Mouse (Mus musculus) c-Kit-positive CD71-positive TER-119-positive erythroid progenitor cells, embryonic 14.5 days (primary cell): ENCODE data around the gene Slc28a1.
"Not testable (repeated sequence)": the region's sequence is repeated elsewhere in the genome, so short reads cannot be mapped to it uniquely, and the experiment has no call there.

Experiments
- DNase-seq: peaks from one replicate; pipeline ENCODE4 v3.0.0-alpha.2; 2013; ENCODE audit warnings: low spot score

The Slc28a1 gene

DNA sequence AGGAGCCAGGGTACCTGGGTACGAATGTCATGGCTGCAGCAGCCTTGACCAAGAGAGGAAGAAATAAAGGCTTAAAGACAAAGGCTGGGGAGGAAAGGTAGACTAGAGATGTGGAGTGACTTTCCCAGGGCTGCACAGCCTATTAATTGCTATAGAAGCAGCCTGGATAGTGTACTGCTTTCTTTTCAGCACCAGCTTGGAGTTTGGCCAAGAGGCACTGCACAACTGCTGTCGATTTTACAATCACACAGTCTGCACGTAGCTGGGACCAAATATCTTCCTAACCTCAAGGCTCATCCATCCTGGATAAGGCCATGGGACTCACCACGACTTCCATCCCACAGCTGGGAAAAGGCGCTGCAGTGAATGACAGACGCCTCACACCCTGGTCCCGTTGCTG lies 54.8 kb downstream of the Slc28a1 start:
- no peak for DNase-seq

DNA sequence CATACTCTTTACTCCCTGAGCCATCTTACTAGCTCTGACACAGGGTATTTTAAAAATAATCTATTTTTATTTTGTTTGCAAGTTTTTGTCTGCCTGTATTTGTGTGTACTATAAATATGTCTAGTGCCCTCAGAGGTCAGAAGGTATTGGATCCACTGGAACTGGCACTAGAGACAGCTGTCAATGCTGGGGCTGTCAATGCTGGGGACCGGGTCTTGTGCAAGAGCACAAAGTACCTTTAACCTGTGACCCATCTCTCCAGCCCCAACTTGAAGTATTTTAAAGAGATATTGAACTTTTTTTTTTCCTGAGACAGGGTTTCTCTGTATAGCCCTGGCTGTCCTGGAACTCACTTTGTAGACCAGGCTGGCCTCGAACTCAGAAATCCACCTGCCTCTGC lies 59.3 kb downstream of the Slc28a1 start:
- no peak for DNase-seq

- DNase-seq = no peak
These were observed 60.1 kb downstream of the Slc28a1 start for GRCm38 (mm10) chr7:81174654-81175053.

GRCm38 (mm10) chr7:81176187-81176769 lies 61.7 kb downstream of the Slc28a1 start:
- DNase-seq = no peak

GRCm38 (mm10) chr7:81179494-81179893 lies 64.9 kb downstream of the Slc28a1 start:
- DNase-seq = no peak

- DNase-seq = no peak
These were observed 68.0 kb downstream of the Slc28a1 start for GRCm38 (mm10) chr7:81182492-81183175.

GRCm38 (mm10) chr7:81183181-81183580 lies 68.6 kb downstream of the Slc28a1 start:
- no peak for DNase-seq

DNA sequence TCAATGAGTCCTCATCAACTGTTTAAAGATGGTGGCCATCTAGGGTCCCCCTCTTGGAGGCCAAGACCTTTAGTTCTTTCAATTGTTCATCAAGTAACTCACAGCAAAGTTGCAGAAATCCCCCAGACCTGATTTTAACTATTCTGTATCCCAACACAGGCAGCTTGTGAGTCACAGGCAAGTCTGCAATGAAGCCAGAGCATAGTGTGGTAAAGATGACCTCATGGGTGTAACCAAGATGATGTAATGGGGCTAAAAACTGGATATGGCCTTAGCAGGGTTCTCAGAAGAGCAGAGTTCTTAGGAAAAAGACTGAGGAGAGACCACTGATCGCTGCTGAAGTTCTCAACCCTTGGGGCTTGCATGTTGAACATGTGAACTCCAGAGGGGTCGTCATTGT lies 69.5 kb downstream of the Slc28a1 start:
- no peak for DNase-seq

- no peak for DNase-seq
These were observed 70.1 kb downstream of the Slc28a1 start for GRCm38 (mm10) chr7:81184651-81185050.

DNA sequence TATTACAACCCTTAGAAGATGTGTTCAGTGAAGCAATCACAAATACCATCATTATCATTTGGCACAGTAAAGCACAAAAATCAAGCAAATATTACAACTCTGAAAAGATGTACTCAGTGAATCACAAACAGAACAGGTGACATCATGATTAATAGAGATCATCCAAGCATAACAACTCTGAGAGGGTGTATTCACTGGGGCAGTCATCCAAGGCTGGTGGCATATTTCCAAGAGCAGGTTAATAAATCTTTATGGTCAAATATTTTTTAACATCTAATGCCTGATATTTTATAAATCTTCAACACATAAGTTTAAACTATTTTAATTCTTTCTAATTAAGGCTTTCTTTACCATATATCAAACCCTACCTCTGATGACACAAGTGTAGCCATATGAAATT lies 71.4 kb downstream of the Slc28a1 start:
- DNase-seq = not testable (repeated sequence)

GRCm38 (mm10) chr7:81189180-81189579 lies 74.6 kb downstream of the Slc28a1 start:
- no peak for DNase-seq

GRCm38 (mm10) chr7:81195509-81195908 lies 80.9 kb downstream of the Slc28a1 start:
- no peak for DNase-seq

- DNase-seq = no peak
These were observed 82.2 kb downstream of the Slc28a1 start for GRCm38 (mm10) chr7:81196796-81197195.

DNA sequence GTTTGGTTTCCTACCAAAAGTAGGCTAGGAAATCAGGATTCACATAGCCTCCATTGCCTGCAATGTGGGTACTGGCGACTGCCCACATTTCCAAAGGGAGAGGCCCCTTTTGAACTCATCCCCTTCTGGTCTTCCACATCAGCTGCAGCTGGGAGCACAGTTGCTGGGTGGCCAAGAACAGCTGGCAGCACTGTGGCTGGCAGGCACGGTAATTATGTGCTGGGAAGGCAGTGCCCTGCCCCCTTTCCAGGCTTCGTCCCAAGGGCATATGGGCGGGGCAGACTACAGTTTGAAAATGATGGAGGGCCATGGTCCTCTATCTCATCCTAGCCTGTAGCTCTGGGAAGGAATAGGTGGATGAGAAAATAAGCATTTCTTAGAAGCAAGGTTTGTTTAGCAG lies 83.9 kb downstream of the Slc28a1 start:
- no peak for DNase-seq

- no peak for DNase-seq
These were observed 84.5 kb downstream of the Slc28a1 start for GRCm38 (mm10) chr7:81199109-81199508.

DNA sequence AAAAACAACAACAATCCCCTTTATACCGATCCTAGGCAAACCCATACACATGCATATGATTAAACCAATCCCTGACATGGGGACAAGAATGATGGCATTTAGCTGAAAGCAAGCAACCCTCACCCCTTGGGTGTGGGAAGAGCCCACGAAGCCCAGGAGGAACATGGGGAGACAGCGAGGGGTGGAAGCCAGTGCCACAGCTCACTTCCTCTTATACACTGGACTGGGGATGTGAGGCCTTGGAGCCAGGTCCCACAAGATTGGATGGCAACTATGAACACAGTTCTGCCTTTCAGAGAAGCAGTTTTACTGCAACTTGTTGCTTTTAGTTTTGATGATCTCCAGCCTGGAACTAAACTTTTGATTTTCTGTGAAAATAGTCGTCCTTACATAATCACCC lies 85.2 kb downstream of the Slc28a1 start:
- no peak for DNase-seq

- no peak for DNase-seq
These were observed 87.8 kb downstream of the Slc28a1 start for GRCm38 (mm10) chr7:81202389-81202788.

DNA sequence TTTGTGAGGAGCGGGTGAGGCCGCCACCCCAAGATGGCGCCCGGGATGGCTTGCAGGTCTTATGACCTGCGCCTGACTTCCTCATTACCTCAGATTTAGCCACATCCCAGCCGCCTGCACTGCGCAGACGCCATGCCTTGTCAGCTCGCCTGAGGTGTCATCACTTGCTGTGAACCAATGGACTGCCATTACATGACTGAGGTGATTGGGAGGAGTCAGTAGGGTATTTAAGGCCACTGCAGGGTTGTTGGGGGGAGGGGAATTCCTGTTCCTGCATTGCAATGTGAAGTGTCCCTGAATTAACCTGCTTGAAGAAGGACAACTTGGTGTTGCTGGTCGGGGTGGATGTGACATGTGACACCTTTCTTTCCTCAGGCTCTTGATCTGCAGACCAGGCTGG lies 89.0 kb downstream of the Slc28a1 start:
- not testable (repeated sequence) for DNase-seq

GRCm38 (mm10) chr7:81208944-81209343 lies 94.3 kb downstream of the Slc28a1 start:
- peak; percentile 13 for DNase-seq

GRCm38 (mm10) chr7:81209979-81210685 lies 95.5 kb downstream of the Slc28a1 start:
- no peak for DNase-seq

- no peak for DNase-seq
These were observed 97.2 kb downstream of the Slc28a1 start for GRCm38 (mm10) chr7:81211760-81212159.

- peak; percentile 9 for DNase-seq
These were observed 97.7 kb downstream of the Slc28a1 start for GRCm38 (mm10) chr7:81212261-81212681.

DNA sequence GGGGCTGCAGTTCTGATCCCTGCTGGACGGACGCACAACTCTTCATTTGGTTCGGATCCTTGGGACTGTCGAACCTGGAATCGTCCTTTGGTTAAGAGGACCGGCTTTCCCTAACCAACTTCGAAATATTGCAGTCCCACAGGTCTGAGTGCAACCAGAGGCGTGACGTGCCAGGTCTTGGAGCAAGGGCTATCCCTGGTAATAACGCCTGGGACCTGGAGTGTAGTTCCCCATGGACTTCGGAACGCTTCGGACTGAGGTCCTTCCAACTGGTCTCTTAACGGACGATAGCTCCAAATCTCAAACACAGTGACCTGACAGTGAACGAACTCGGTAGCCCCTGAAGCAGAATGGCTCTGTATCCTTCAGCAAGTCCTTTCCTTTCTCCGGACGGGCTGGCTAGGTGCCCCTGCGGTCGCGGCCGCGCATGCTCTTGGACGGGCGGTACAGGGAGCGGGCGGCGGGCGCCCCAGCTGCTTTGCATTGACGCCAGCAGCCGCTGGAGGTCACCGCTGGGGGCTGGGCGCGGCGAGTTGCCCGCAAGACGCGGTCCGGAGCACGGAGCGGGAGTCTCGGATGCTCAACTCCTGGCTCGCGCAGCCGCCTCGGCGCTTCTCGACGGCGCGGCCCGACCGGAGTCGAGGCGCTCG lies 98.2 kb downstream of the Slc28a1 start:
- DNase-seq = peak; percentile 52
